Mouse (Mus musculus) frontal cortex, postnatal 36 days (tissue): ENCODE measurements around the gene 3110082I17Rik.
"Not testable (repeated sequence)": the region's sequence is repeated elsewhere in the genome, so short reads cannot be mapped to it uniquely, and the experiment has no call there.

Source experiments
- DNase-seq, 2 experiments: peaks; one replicate each; pipeline ENCODE4 v3.0.0; 2022; ENCODE audit warnings: low spot score in 2 of 2

3110082I17Rik gene

DNA sequence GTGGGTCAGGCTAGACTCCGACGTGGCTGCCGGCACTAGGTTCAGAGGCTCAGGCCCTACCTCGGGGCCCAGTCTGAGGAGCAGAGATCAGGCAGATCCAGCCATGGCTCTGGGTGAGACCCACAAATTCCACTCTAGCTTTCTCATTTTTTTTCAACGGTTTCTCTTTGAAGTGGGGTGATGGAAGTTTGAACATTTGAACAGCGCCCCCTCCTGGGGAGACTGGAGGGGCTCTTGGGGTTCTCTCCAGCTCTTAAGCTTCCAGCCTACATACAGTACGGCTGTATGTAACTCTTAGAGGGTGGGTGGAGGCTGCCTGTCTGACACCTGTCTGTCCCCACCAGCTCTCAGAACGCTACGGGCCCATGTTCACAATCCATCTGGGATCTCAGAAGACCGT, 106.8 kb downstream of the 3110082I17Rik start:
- DNase-seq: no peak

DNA sequence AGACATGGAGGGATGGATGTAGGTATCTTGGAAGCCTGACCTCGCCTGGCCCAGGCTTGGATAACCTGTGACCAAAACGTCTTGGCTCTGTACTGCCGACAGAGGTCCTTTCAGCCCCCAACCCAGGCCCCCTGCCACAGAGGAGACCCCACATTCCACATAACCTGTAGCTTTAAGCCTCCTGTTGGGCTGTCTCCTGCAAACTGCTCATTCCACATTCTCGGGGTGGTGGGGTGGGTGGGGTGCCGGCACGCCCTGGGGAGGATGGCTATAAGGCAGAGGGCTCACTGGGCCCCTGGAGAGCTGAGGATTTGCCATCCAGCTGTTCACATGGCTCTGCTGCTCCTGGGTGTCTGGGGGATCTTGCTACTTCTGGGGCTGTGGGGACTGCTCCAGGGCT, 108.0 kb downstream of the 3110082I17Rik start, which contains the start of gene Cyp2w1:
Gene Cyp2w1 (plus strand): TSS at position 301 of the 400 bp plus-strand sequence.
- no peak for DNase-seq

DNA sequence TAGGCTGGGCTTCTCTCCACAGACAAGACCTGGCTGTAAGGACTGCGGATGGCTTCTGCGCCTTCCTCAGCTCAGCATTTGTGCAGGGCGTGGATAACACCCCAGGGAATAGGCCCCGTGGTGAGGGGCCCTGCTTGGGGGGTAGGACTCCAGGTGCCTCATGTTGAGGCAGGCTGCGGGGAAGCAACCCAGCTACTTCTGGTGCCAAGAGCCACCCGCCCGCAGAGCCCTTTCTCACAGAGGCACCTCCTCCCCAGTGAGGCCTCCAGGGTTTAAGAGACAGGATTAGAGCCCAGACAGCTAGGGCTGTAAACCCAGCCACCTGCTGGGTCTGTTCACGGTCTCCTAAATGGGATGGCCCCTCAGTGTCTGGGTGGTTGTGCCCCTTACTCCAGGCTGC, 108.7 kb downstream of the 3110082I17Rik start:
- DNase-seq: no peak

DNA sequence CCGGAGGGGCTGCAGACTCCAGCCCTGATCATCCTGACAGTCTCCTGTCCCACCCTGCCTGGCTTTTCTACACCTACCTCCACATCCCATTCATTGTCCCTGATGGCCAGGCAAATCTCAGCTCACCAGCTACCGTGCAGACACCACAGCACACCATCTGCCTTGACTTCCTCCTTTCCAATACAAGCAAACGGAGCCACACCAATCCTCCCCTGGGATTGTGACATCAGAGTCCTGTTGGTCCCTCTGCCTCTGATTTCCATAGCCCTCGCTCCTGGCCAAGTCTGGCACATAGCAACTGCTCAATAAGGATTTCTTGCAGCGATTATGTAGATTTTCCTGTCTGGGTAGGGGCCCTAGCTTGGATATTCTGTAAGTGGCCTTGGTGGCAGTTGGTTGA, 109.2 kb downstream of the 3110082I17Rik start, which contains the start of gene Cox19:
Gene Cox19 (minus strand): TSS at position 285 of the 400 bp plus-strand sequence.
- no peak for DNase-seq

DNA sequence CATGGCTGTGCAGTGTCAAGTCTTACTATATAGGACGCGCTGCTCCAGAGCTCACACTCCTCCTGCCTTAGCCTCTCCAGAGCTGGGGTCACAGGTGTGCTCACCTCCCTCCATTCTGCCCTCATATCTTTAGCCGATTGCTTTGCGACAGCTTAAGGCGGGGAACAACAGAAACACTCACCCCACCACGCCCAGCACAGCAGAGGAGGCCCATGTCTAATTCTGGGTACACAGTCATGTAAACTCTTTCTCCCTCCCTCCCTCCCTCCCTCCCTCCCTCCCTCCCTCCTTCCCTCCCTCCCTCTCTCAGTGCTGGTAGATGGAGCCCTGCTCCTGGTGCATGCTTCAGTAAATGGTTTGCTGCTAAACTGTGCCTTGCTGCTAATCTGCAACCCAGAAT, 110.6 kb downstream of the 3110082I17Rik start:
- no peak for DNase-seq

DNA sequence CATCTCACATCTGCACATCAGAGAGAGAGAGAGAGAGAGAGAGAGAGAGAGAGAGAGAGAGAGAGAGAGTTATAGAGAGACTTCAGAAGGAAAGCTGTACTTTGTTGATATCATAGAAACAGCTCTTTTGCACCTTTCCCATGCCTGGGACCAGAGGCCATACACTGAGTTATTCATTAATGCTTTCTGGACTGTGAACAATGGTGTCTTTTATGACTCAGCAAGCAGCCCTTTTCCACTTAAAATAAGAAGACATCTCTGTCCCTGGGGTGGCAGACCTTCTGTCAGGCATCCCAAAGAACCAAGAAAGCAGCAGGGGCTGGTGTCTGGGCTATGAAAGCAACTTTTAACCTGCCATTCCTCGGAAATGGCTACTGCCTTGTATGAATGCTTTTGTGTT, 113.1 kb downstream of the 3110082I17Rik start:
- no peak for DNase-seq

DNA sequence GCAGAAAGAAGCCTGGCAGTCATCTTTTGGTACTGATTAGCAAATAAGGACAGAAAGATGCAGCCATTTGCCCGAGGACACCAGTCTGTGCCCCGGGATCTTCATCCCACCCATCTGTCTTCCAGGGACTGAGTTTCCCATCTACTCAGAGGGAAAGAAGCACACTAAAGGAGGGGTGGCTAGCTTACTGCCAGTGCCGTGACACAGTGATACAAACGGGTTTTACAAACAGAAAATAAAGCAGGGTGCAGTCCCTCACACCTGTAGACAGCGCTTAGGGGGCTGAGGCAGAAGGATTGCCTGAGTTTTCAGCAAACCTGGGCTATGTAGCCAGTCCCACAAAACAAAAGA, 115.0 kb downstream of the 3110082I17Rik start:
- no peak for DNase-seq

DNA sequence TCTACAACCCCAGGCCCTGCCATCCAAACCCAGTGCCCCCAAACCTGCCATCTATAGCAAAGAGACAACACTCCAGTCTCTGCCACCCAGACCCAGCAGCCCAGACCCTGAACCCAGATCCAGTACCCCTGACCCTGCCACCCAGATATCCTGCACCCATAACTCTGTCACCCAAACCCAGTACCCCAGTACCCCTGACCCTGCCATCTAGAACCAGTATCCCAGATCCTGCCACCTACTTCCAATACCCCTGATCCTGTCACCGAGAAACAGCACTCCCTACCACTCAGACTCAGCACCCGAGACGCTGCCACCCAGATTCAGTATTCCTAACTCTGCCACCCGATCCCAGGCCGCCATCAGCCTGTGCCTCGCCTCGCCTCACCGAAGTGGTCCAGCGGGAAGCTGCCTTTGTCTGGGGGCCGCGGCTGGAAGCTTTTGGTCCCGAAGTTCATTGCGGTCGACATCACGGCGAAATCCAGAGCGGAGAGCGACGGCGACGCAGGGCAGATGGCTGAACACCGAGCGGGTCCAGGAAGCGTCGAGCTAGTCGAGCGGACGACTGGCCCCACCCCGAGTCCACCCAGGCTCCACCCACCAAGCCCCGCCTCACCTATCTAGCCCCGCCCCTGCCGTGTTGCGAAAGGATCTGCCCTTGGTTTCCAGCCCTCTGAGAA, 115.5 kb downstream of the 3110082I17Rik start:
- DNase-seq: peak; percentile 88 to 91

DNA sequence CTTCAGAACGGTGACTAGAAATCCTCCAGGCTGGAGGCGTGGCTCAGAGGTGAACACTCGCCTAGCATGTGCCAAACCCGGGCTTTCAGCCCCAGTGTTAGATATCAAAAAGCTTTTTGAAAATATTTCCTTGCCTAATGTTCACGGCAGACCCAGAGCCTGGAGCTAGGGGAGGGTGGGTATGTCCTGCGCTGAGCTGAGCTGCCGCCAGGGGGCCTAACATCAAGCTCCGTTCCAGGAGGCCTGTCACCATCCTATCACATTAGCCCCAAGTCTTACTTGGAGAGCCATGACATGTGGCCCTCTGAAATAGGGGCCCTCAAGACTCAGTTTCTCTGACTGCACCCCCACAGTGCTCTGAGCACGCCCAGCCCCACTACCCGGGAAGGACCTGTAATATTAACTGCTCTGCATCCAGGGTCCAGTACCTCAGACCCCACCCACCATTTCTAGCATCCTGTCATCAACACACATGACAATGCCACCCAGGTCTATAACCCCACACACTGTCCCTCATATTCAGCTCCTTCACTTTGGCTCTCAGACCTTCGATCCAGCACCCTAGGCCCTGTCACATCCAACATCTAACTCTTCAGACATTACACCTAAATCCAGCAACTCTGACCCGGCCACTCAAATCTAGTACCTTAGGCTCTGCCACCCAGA, 116.2 kb downstream of the 3110082I17Rik start:
- peak in 1 of 2 experiments; percentile 75 for DNase-seq

DNA sequence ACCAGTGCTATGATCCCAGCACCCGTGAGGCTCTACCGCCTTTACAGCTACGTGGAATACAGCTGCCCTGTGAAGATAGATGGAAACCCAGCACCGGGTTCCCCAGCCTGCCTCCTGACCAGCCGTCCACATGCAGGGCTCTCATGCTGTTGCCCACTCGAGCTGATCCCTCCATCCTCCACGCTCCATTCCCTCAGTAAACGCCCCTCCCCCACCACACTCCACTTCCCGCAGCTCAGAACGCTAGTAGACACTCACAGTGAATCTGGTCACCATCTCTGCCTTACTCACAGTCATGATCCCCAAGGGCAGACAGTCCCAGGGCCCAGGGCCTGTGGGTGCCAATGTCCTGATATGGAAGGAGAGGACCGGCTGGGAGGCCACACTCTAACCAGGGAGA, 121.4 kb downstream of the 3110082I17Rik start:
- DNase-seq: no peak

DNA sequence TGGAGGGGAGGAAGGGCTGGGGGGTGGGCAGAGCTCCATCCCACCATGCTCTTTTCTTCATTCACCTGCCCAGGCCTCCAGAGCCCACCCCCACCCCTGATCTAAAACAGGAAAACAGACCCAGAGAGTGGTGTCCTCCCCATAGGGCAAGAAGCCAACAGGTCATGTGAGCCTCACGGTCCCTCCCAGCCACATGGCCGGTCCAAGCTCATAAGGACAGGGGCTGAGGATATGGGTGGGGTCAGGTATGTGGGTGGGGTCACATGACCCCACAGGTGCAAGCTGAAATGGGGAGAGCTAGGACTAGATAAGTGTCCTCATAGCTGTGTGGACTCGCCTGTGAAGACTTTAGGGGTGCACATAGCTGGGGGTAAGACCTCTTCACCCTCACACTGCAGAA, 121.9 kb downstream of the 3110082I17Rik start:
- DNase-seq: no peak

DNA sequence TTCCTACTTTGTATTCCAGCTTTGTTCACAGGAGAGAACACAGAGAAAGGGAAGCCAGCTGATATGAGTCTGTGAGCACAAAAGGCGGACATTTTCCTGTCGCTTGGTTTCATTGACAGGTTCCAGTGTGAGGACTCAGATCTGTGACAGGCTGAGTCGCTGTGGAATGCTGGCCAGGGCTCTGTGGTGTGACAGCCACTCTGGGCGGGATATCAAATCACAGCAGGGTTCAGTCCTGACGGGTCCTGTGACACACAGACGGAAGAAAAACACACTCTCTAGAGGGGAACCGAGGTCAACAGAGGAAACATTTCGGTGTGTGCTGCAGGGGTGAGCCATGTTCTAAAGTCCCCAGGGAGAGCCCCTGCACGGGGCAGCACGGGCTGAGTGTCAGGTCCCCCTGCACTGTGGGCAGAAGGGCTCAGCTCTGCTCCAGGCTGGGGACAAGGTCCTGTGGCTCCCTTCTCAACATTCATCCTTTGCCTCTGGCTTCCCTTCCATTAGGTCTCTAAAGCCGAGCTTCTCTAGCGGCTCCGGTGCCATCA, 122.4 kb downstream of the 3110082I17Rik start:
- no peak for DNase-seq

DNA sequence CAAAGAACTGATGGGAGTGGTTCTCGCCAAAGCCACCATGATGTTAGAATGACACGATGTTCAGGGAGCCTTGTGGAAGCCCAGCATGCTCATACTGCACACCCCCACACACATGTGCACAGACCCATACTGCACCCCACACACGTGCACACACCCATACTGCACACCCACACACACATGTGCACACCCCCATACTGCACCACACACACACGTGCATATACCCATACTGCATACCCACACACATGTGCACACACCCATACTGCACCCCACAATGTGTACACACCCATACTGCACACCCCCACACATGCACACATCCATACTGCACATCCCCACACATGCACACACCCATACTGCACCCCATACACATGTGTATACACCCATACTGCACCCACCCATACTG, 124.7 kb downstream of the 3110082I17Rik start:
- no peak for DNase-seq

DNA sequence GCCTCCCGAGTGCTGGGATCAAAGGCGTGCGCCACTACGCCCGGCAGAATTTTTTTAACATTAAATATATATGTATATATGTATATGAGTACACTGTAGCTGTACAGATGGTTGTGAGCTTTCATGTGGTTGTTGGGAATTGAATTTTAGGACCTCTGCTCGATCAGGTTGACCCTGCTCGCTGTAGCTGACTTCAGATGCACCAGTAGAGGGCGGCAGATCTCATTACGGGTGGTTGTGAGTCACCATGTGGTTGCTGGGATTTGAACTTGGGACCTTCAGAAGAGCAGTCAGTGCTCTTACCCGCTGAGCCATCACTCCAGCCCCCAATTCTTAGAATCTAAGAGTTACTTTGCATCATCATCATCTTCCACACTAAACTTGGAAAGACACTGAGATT, 125.9 kb downstream of the 3110082I17Rik start:
- not testable (repeated sequence) for DNase-seq

DNA sequence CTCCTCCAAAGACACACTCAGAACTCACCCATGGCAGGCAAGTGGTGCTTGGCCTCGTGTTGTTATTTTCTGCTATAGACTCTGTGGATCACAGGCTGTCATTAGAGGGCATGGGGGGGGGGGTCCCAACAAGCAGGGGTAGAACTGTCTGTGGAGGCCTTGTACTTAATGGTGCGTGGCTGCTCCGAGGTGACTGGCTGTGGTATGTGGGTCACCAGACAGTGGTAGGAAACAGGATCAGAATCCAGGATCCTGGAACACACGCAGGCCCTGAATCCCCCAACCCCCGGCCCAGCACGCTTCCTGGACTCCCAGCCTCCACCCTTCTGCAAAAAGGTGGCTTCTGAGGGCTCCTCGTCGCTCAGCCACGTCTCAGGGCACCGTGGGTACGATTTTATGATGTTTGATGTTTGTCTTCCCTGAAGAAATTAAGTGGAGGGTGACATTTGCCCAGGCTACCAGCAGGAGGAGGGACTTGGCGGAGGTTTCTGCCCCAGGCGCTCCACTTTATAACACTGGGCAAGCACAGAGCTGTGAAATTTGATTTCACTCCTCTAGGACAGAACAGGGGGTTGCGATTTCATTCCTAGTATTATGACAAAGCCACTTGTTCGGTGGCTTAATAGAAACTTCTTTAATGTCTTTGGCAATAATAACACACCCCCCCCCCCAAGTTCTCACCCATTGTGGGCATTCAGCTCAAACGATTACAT, 126.9 kb downstream of the 3110082I17Rik start:
- DNase-seq: no peak

DNA sequence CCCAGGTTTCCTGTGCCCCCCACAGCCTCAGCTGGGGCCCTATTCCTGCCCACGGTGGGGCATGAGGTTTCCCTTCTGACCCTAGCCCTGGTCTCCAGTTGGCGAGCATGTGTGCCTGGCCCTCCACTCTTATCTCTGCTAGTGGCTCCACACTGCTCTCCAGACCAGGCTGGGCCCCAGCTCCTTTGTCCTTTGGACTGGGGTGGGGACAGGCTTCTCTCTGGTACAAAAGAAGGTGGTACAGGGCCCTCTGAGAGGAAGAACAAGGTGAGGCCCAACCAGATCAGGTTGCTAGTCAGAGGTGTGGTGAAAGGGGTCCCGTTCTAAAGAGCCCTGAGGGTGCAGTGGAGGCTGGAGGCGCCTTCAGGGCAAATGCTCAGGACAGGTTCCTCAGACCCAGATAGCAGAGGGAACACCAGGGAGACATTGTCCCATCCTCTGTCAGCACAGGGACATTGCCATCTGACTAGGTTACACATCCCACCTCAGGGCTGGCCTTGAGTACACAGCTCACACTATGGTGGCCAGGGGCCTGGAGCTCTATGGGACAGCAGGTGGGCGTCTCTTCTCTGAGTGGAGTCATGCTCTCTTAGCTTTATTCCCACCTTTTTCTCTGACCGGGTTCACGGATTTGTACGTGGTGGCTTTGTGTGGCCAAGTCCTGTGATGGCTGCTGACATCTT, 127.6 kb downstream of the 3110082I17Rik start:
- no peak for DNase-seq

DNA sequence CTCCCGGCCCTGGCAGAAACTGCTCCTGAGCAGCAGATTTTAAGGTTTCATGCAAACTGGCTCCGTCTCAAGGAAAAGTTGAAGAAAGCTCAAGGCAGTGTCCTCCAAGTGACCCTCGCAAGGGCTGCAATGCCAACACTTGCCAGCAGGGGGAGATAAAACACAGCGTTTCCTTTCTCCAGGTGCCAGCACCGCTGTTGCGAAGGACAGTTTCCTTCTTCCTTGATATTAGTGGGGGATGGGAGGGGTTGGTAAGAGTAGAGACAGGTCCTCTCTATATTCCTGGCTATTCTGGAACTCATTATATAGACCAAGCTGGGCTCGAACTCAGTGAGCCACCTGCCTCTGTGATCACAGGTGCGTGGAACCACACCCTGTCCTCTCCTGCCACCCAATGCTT, 128.6 kb downstream of the 3110082I17Rik start:
- peak; percentile 82 to 85 for DNase-seq

DNA sequence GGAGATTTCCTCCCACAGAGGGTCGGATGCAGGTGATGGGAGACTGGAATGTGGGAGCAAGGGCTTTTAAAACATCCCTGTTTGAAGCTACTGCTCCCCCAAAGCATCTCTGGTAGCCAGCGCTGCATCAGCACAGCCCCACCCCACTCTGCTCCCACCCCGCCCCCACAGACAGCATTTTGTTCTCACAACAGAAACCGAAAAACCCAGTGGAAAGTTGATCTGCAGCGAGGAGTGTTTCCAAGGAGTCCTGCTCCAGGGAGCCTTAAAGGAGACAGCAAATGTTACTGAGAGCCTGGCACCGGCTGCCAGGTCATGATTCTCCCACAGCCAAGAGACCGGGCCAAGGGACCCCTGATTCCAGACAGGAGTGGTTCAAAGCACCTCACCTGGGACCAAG, 129.6 kb downstream of the 3110082I17Rik start:
- DNase-seq: no peak

DNA sequence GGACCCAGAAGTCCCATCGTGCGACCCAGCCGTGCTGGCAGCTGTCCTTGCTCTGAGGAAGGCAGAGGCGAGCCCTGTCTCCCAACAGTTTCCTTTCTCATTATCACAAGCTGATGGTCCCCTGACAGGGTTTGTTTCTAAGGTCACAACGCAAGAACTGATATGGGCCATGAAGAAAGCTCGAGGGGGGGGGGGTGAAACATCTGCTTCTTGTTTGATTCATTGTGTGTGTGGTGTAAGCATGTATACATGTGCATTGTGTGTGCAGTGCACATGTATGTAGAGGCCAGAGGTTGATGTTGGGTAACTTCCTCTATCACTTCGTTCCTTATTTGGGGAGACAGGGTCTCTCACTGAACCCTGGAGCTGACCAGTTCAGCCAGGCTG, 132.7 kb downstream of the 3110082I17Rik start:
- no peak for DNase-seq

DNA sequence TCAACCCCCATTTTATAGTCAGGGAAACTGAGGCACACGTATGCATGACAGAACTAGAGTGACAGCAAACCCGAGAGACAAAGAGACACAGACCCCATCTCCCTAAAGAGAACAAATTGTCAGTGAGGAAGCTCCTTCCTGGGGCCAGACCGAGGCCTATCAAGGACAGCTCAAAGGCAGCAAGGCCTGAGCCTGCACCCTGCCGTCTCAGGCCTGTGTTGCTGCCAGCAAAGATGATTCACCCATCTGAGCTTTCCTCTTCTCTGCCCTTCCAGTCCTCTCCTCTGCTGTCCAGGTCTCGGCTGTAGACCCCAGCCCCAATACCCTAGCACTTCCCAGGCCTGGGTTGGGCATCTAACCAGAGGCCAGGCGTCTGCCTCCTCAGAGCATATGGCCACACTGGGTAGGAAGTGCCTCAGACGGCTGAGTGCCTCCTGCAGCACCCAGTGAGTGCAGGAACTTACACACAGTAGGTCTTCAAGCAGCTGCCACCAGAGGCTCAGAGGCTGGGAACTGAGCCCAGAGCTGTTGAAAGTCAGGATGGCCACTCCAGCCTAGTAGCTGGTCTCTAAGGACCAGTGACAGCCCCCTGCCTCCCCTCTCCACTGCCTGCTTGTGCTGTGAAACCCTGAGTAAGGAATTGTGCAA, 133.2 kb downstream of the 3110082I17Rik start:
- DNase-seq: no peak

DNA sequence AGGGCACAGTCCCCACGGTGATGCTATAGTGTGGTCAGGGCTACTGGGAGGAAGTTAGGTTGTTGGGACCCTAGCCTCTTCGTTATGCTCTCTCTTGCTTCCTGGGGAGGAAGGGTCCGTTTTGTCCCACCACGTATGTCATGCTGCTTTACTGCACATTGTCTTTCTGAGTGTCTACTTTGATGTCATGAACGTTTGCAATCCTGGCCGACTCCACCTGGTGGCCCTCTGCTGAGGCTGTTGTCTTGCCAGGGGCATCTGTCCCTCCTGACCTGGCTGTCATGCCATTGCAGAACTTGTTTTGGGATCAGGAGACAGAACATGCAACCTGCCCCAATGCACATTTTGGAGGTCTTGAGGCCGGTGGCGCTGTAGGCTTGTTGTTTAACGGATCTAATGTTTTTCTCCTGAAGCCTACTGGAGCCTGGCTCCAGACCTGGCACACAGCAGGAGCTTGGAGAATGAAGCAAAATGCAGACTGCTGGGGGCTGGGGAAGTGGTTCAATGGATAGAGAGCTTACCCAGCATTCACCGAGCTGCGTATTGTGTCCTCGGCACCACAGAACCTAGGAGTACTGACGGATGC, 134.1 kb downstream of the 3110082I17Rik start:
- no peak for DNase-seq
